Mouse (Mus musculus): ENCODE data around the gene Slmap. TPM values are rescaled to one million over a fixed set of nuclear protein-coding genes. Genes with fewer than 3 reads are reported as not detected.

Gene Slmap
- polyA plus RNA-seq, 1 experiment from 2014 or later, result 63.5 TPM

GRCm38 (mm10) chr14:26376652-26377051, 158.1 kb downstream of the Slmap start:
- Histone ChIP-seq H3K9me3 (ENCODE audit: control insufficient read depth) (no peaks in the 10 kb centered on the region), H3K36me3 (ENCODE audit: control insufficient read depth, insufficient read depth) (no peaks in the 10 kb centered on the region), H3K27ac (ENCODE audit: low read depth, low read length) (no peak overlapping the region), H3K27me3 (replicated peaks; ENCODE audit: control insufficient read depth, insufficient read depth, low read length) (no peaks in the 10 kb centered on the region), H3K4me3 (ENCODE audit: low read depth, low read length) (no peak overlapping the region), H3K4me1 (replicated peaks; ENCODE audit: control insufficient read depth, insufficient read depth, low read length) (no peaks in the 10 kb centered on the region), H3K9ac (ENCODE audit: low read depth, low read length) (no peak overlapping the region), H3K4me2 (replicated peaks; ENCODE audit: low read depth) (no peak overlapping the region)
- TF ChIP-seq CTCF (IDR thresholded peaks at IDR 0.05; ENCODE audit: low read depth), result peak; percentile 94
- WGBS, result 6% methylated on average over 2 of the region's 2 CpGs
- no peak for ATAC-seq

Other genes with a start within 250 kb of the Slmap start
- 31.6 and 33.5 TPM in 2 replicates for gene Dennd6a, start 38.9 kb upstream of the Slmap start, polyA plus RNA-seq (2015; fragmentation: Nextera tagmentation; extraction: Ambion mirVana)
- 640 and 727 TPM in 2 replicates for gene Arf4, start 103.1 kb upstream of the Slmap start, polyA plus RNA-seq (2015; fragmentation: Nextera tagmentation; extraction: Ambion mirVana)
- 6.9 and 7.6 TPM in 2 replicates for gene Pde12, start 135.0 kb upstream of the Slmap start, polyA plus RNA-seq (2015; fragmentation: Nextera tagmentation; extraction: Ambion mirVana)
- gene Dnah12, start 158.3 kb upstream of the Slmap start, polyA plus RNA-seq (2015; fragmentation: Nextera tagmentation; extraction: Ambion mirVana), result 0.05 and 0.08 TPM in 2 replicates

Data from intestine, postnatal 0 days (tissue).